Mouse (Mus musculus) erythroblast, embryonic 14.5 days (primary cell): ENCODE results near the gene Ramp1.

ENCODE experiments used
- GATA1 ChIP-seq: IDR thresholded peaks from 2 replicates; pipeline ENCODE4 v1.6.1; 2012; ENCODE audit warnings: low read length, inconsistent platforms, mixed read lengths
- TAL1 ChIP-seq: IDR thresholded peaks from 3 replicates; pipeline ENCODE4 v1.6.1; 2012; ENCODE audit warnings: low read length, inconsistent platforms, mixed read lengths

DNA sequence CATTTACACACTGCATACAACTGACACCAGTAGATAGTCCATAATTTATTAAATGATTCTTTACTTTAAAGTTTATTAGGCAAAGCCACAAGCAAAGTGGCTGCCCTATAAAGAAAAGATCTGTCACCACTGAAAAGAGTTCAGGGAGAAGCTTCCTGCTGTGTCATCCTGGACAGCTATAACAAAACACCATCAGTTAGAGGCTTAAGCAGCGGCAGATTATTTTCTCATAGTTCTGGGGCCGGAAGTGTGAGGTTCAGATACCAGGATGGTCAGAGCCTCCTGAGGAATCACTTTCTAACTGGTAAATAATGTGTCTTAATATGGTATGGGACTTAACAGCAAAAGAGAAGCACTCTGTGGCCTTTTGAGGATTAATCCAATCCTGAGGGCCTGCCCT lies 28.1 kb upstream of the Ramp1 start:
- no peak for TF ChIP-seq TAL1
- no peak for TF ChIP-seq GATA1
